Mouse (Mus musculus): ENCODE measurements around the gene Manf. TPM values are rescaled to one million over a fixed set of nuclear protein-coding genes. Genes with fewer than 3 reads are reported as not detected.

The Manf gene
- polyA plus RNA-seq, 1 experiment = not detected

GRCm38 (mm10) chr9:106879471-106879870 is 12.3 kb downstream of the Manf start:
- peaks cover 13% of the 10 kb centered on the region for H3K4me1 ChIP-seq (ENCODE audit: control insufficient read depth, insufficient read depth, low read length)
- no peak for TF ChIP-seq CTCF (IDR thresholded peaks at IDR 0.05; ENCODE audit: insufficient read depth, low read depth, low read length)
- TF ChIP-seq POLR2A (IDR thresholded peaks at IDR 0.05; ENCODE audit: insufficient read depth, low read depth, low read length) = no peak
- H3K27ac ChIP-seq (ENCODE audit: insufficient read depth, low read depth, low read length) = no peak overlapping the region
- 50% methylated on average over 4 of the region's 4 CpGs for WGBS
- no peak overlapping the region for H3K4me3 ChIP-seq (ENCODE audit: insufficient read depth, low read depth, low read length)

- no peak overlapping the region for H3K27ac ChIP-seq (ENCODE audit: insufficient read depth, low read depth, low read length)
- TF ChIP-seq CTCF (IDR thresholded peaks at IDR 0.05; ENCODE audit: insufficient read depth, low read depth, low read length) = no peak
- no peak for TF ChIP-seq POLR2A (IDR thresholded peaks at IDR 0.05; ENCODE audit: insufficient read depth, low read depth, low read length)
- WGBS = 88% methylated on average over 3 of the region's 3 CpGs
- no peak overlapping the region for H3K4me3 ChIP-seq (ENCODE audit: insufficient read depth, low read depth, low read length)
- peaks cover 2% of the 10 kb centered on the region; the same call in 1 of the 2 replicates for H3K4me1 ChIP-seq (ENCODE audit: control insufficient read depth, insufficient read depth, low read length)
These were observed 15.1 kb downstream of the Manf start for GRCm38 (mm10) chr9:106876666-106877065.

GRCm38 (mm10) chr9:106874216-106874615 is 17.6 kb downstream of the Manf start:
- Histone ChIP-seq H3K27ac (ENCODE audit: insufficient read depth, low read depth, low read length) (no peak overlapping the region), H3K4me1 (ENCODE audit: control insufficient read depth, insufficient read depth, low read length) (no peaks in the 10 kb centered on the region), H3K4me3 (ENCODE audit: insufficient read depth, low read depth, low read length) (no peak overlapping the region)
- no peak for TF ChIP-seq POLR2A (IDR thresholded peaks at IDR 0.05; ENCODE audit: insufficient read depth, low read depth, low read length)
- no peak for TF ChIP-seq CTCF (IDR thresholded peaks at IDR 0.05; ENCODE audit: insufficient read depth, low read depth, low read length)
- WGBS = 73% methylated on average over 5 of the region's 5 CpGs

GRCm38 (mm10) chr9:106858036-106858435 is 33.7 kb downstream of the Manf start:
- H3K4me1 ChIP-seq (ENCODE audit: control insufficient read depth, insufficient read depth, low read length) = no peaks in the 10 kb centered on the region
- 93% methylated on average over 11 of the region's 11 CpGs for WGBS
- H3K27ac ChIP-seq (ENCODE audit: insufficient read depth, low read depth, low read length) = no peak overlapping the region
- no peak overlapping the region for H3K4me3 ChIP-seq (ENCODE audit: insufficient read depth, low read depth, low read length)
- TF ChIP-seq POLR2A (IDR thresholded peaks at IDR 0.05; ENCODE audit: insufficient read depth, low read depth, low read length) (no peak), CTCF (IDR thresholded peaks at IDR 0.05; ENCODE audit: insufficient read depth, low read depth, low read length) (no peak)

GRCm38 (mm10) chr9:106856664-106857063 is 35.1 kb downstream of the Manf start:
- TF ChIP-seq CTCF (IDR thresholded peaks at IDR 0.05; ENCODE audit: insufficient read depth, low read depth, low read length) (no peak), POLR2A (IDR thresholded peaks at IDR 0.05; ENCODE audit: insufficient read depth, low read depth, low read length) (no peak)
- 87% methylated on average over 3 of the region's 3 CpGs for WGBS
- no peaks in the 10 kb centered on the region for H3K4me1 ChIP-seq (ENCODE audit: control insufficient read depth, insufficient read depth, low read length)
- no peak overlapping the region for H3K4me3 ChIP-seq (ENCODE audit: insufficient read depth, low read depth, low read length)
- no peak overlapping the region for H3K27ac ChIP-seq (ENCODE audit: insufficient read depth, low read depth, low read length)

- TF ChIP-seq POLR2A (IDR thresholded peaks at IDR 0.05; ENCODE audit: insufficient read depth, low read depth, low read length) (no peak), CTCF (IDR thresholded peaks at IDR 0.05; ENCODE audit: insufficient read depth, low read depth, low read length) (no peak)
- no peaks in the 10 kb centered on the region for H3K4me1 ChIP-seq (ENCODE audit: control insufficient read depth, insufficient read depth, low read length)
- WGBS = 90% methylated on average over 6 of the region's 6 CpGs
- no peak overlapping the region for H3K27ac ChIP-seq (ENCODE audit: insufficient read depth, low read depth, low read length)
- H3K4me3 ChIP-seq (ENCODE audit: insufficient read depth, low read depth, low read length) = no peak overlapping the region
These were observed 49.0 kb downstream of the Manf start for GRCm38 (mm10) chr9:106842800-106843199.

GRCm38 (mm10) chr9:106840569-106840968 is 51.2 kb downstream of the Manf start:
- WGBS = 98% methylated on average over 1 of the region's 1 CpGs
- Histone ChIP-seq H3K4me3 (ENCODE audit: insufficient read depth, low read depth, low read length) (no peak overlapping the region), H3K4me1 (ENCODE audit: control insufficient read depth, insufficient read depth, low read length) (no peaks in the 10 kb centered on the region), H3K27ac (ENCODE audit: insufficient read depth, low read depth, low read length) (no peak overlapping the region)
- TF ChIP-seq CTCF (IDR thresholded peaks at IDR 0.05; ENCODE audit: insufficient read depth, low read depth, low read length) = no peak
- no peak for TF ChIP-seq POLR2A (IDR thresholded peaks at IDR 0.05; ENCODE audit: insufficient read depth, low read depth, low read length)

GRCm38 (mm10) chr9:106822381-106823104 is 69.2 kb downstream of the Manf start:
- Histone ChIP-seq H3K4me3 (ENCODE audit: insufficient read depth, low read depth, low read length) (peak overlapping the region; percentile 84), H3K27ac (ENCODE audit: insufficient read depth, low read depth, low read length) (no peak overlapping the region), H3K4me1 (ENCODE audit: control insufficient read depth, insufficient read depth, low read length) (no peaks in the 10 kb centered on the region)
- TF ChIP-seq CTCF (IDR thresholded peaks at IDR 0.05; ENCODE audit: insufficient read depth, low read depth, low read length) (no peak), POLR2A (IDR thresholded peaks at IDR 0.05; ENCODE audit: insufficient read depth, low read depth, low read length) (no peak)
- WGBS = under 1% methylated on average over 32 of the region's 32 CpGs

- H3K27ac ChIP-seq (ENCODE audit: insufficient read depth, low read depth, low read length) = 0 out of 2 replicates have a peak within 1 kb of the TSS, but pooled peaks have one; percentile 19
- under 1% methylated on average over 66 of the region's 71 CpGs for WGBS
- TF ChIP-seq CTCF (IDR thresholded peaks at IDR 0.05; ENCODE audit: insufficient read depth, low read depth, low read length) (no peak), POLR2A (IDR thresholded peaks at IDR 0.05; ENCODE audit: insufficient read depth, low read depth, low read length) (no peak)
- no peaks in the 10 kb centered on the region for H3K4me1 ChIP-seq (ENCODE audit: control insufficient read depth, insufficient read depth, low read length)
- H3K4me3 ChIP-seq (ENCODE audit: insufficient read depth, low read depth, low read length) = peak within 1 kb of the TSS; percentile 84
These were observed 70.0 kb downstream of the Manf start, which contains the start of gene Dcaf1 for GRCm38 (mm10) chr9:106821618-106822380. TSS of gene Dcaf1 (plus strand) at chr9:106821874.

Data from olfactory bulb, adult 2 months (tissue).